Mouse (Mus musculus): ENCODE results near the gene A1bg. TPM values are rescaled to one million over a fixed set of nuclear protein-coding genes. Genes with fewer than 3 reads are reported as not detected.

The A1bg gene
- polyA plus RNA-seq, 1 experiment, result not detected

- no peak for DNase-seq
- TF ChIP-seq POLR2A (IDR thresholded peaks at IDR 0.05; ENCODE audit: borderline replicate concordance, extremely low read depth, low read depth, low read length), result no peak
- TF ChIP-seq CTCF (IDR thresholded peaks at IDR 0.05; ENCODE audit: insufficient read depth, low read length), result no peak
- H3K4me3 ChIP-seq (replicated peaks; ENCODE audit: extremely low read depth, low read depth, low read length), result no peak overlapping the region
- H3K4me1 ChIP-seq (ENCODE audit: control insufficient read depth, insufficient read depth, low read length), result no peaks in the 10 kb centered on the region
- WGBS, result 86% methylated on average over 6 of the region's 6 CpGs
Measured at GRCm38 (mm10) chr15:60875721-60876120, 47.1 kb downstream of the A1bg start.

DNA sequence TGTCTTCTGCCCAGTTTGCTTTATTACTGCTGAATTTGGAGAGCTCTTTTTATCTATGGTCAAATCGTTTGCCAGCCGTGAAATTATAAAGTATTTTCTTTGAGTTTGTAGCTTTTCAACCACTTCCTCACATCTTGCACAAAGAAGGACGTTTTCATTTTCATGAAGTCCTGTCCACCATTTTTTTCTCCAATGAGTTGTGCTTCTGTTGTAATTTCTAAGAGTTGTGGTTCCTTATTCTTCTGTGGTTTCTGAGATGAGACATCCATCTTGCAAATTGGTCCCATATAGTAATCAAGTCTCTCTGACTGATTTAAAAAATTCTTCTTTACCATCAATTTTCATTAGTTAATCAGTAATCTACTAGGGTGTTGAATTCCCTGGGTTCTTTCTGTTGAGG lies 60.4 kb downstream of the A1bg start:
- WGBS, result 79% methylated on average over 3 of the region's 3 CpGs
- no peak for DNase-seq
- Histone ChIP-seq H3K4me3 (replicated peaks; ENCODE audit: extremely low read depth, low read depth, low read length) (no peak overlapping the region), H3K4me1 (ENCODE audit: control insufficient read depth, insufficient read depth, low read length) (no peaks in the 10 kb centered on the region)
- no peak for TF ChIP-seq POLR2A (IDR thresholded peaks at IDR 0.05; ENCODE audit: borderline replicate concordance, extremely low read depth, low read depth, low read length)
- TF ChIP-seq CTCF (IDR thresholded peaks at IDR 0.05; ENCODE audit: insufficient read depth, low read length), result no peak

DNA sequence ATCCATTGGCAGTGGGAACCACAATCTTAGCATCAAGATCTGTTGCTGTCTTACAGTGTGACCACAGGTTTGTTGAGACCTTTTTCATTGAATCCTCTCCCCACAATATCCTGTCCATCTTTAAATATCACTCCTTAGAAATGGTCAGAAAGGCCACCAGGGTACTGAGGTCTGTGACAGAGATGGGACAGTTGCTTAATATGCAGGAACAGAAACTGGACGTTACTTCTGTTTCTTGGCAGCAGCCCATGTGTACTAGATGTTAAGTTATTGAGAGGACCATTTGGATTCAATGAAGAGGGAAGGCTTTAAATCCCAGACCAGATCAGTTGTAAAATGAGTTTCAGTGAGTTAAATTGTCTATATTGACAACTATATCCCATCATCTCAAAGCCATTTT lies 67.7 kb downstream of the A1bg start:
- no peak for DNase-seq
- WGBS, result 46% methylated on average over 1 of the region's 1 CpGs
- TF ChIP-seq POLR2A (IDR thresholded peaks at IDR 0.05; ENCODE audit: borderline replicate concordance, extremely low read depth, low read depth, low read length), result no peak
- no peak for TF ChIP-seq CTCF (IDR thresholded peaks at IDR 0.05; ENCODE audit: insufficient read depth, low read length)
- H3K4me1 ChIP-seq (ENCODE audit: control insufficient read depth, insufficient read depth, low read length), result peaks cover 6% of the 10 kb centered on the region
- no peak overlapping the region for H3K4me3 ChIP-seq (replicated peaks; ENCODE audit: extremely low read depth, low read depth, low read length)

GRCm38 (mm10) chr15:60854151-60854550 lies 68.7 kb downstream of the A1bg start:
- no peak overlapping the region for H3K4me3 ChIP-seq (replicated peaks; ENCODE audit: extremely low read depth, low read depth, low read length)
- no peak for DNase-seq
- peaks cover 6% of the 10 kb centered on the region for H3K4me1 ChIP-seq (ENCODE audit: control insufficient read depth, insufficient read depth, low read length)
- WGBS, result 89% methylated on average over 4 of the region's 4 CpGs
- TF ChIP-seq POLR2A (IDR thresholded peaks at IDR 0.05; ENCODE audit: borderline replicate concordance, extremely low read depth, low read depth, low read length), result no peak
- no peak for TF ChIP-seq CTCF (IDR thresholded peaks at IDR 0.05; ENCODE audit: insufficient read depth, low read length)

DNA sequence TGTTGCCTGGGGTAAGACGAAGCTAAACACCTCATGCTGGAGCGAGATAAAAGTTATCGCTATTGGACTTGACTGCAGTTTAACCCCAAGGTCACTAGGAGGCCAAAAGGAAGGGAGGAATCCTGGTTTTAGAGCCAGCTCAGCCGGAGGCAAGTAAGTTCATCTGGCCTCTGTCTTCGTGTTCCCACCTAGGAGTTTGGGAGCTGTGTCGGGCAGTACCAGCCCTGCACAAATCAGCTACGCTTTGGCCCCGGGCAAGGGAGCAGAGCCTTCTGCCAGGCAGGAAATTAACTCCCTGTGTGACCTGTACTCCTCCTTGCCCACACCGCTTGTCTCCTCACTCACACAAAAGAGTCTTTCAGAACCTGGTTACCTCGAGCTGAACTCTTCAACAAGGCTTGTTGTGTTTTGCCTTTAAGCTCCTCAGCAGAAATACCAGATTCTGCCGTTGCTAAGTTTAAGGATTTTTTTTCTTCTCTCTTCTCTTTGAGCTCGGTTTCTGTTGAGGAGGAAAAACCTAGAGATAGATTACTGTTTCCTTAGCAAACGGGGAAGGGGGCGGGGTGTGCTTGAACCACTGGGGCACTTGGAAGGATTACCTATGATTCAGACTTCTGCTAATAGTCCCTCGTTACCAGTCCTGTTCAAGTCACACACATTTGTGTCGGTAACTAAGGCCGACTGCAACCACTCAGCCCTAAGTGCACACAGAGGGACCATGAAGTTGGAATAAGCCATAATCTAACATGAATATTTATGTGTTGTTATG lies 69.4 kb downstream of the A1bg start, which contains the start of gene Fam84b:
Gene Fam84b (minus strand): TSS at position 548 of the 769 bp plus-strand sequence.
- WGBS, result 18% methylated on average over 17 of the region's 17 CpGs
- TF ChIP-seq POLR2A (IDR thresholded peaks at IDR 0.05; ENCODE audit: borderline replicate concordance, extremely low read depth, low read depth, low read length), result no peak
- TF ChIP-seq CTCF (IDR thresholded peaks at IDR 0.05; ENCODE audit: insufficient read depth, low read length), result no peak
- peaks cover 6% of the 10 kb centered on the region for H3K4me1 ChIP-seq (ENCODE audit: control insufficient read depth, insufficient read depth, low read length)
- H3K4me3 ChIP-seq (replicated peaks; ENCODE audit: extremely low read depth, low read depth, low read length), result peak within 1 kb of the TSS; percentile 24
- no peak for DNase-seq

DNA sequence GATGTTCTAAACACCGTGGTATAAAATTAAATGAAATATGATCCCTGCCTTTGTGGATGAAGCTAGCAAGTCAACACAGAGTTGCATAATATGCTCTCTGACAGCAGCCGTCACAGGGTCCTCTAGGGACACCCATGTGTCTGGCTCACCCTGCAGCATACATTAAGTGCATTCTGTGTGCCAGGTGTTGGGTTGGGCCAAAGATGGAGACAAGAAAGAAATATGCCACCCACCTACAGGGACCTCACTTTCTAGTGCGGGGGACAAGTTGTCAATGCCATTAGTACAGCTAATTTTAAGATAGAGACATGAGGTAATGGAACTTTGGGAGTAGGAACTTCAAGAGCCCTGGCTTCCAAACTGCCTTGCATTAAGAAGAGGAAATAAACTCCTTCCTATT lies 74.2 kb downstream of the A1bg start:
- TF ChIP-seq POLR2A (IDR thresholded peaks at IDR 0.05; ENCODE audit: borderline replicate concordance, extremely low read depth, low read depth, low read length), result no peak
- TF ChIP-seq CTCF (IDR thresholded peaks at IDR 0.05; ENCODE audit: insufficient read depth, low read length), result no peak
- 48% methylated on average over 3 of the region's 3 CpGs for WGBS
- DNase-seq, result no peak
- Histone ChIP-seq H3K4me3 (replicated peaks; ENCODE audit: extremely low read depth, low read depth, low read length) (no peak overlapping the region), H3K4me1 (ENCODE audit: control insufficient read depth, insufficient read depth, low read length) (peaks cover 5% of the 10 kb centered on the region)

Other genes starting within 250 kb of the A1bg start
- 38.2 and 40.9 TPM in 2 replicates for gene Fam84b, start 69.2 kb downstream of the A1bg start, polyA plus RNA-seq (2012; rRNA removed)

Data from lung, adult 2 months (tissue).